Mouse (Mus musculus): ENCODE measurements around the gene Olfr16. TPM values are rescaled to one million over a fixed set of nuclear protein-coding genes. Genes with fewer than 3 reads are reported as not detected.

The Olfr16 gene
- not detected in 2 replicates for polyA plus RNA-seq (2016; fragmentation: Nextera tagmentation; extraction: Ambion mirVana)

GRCm38 (mm10) chr1:172950160-172950559 lies at the start of gene Olfr16:
Gene Olfr16 (plus strand): TSS chr1:172950409.
- H3K27me3 ChIP-seq, result no peaks in the 10 kb centered on the region
- H3K4me1 ChIP-seq, result no peaks in the 10 kb centered on the region
- no peaks in the 10 kb centered on the region for H3K9me3 ChIP-seq
- H3K4me2 ChIP-seq (replicated peaks), result no peak within 1 kb of the TSS
- no peak for ATAC-seq (ENCODE audit: insufficient number of reproducible peaks, insufficient read depth, low FRiP score, low TSS enrichment)
- no peaks in the 10 kb centered on the region for H3K36me3 ChIP-seq
- H3K27ac ChIP-seq, result no peak within 1 kb of the TSS
- H3K9ac ChIP-seq, result no peak within 1 kb of the TSS
- 59% methylated on average over 1 of the region's 1 CpGs for WGBS
- no peak within 1 kb of the TSS for H3K4me3 ChIP-seq

GRCm38 (mm10) chr1:172903313-172903712 lies 46.9 kb upstream of the Olfr16 start:
- no peaks in the 10 kb centered on the region for H3K36me3 ChIP-seq
- H3K27ac ChIP-seq, result no peak overlapping the region
- no peaks in the 10 kb centered on the region for H3K9me3 ChIP-seq
- no peak for ATAC-seq (ENCODE audit: insufficient number of reproducible peaks, insufficient read depth, low FRiP score, low TSS enrichment)
- H3K9ac ChIP-seq, result no peak overlapping the region
- no peaks in the 10 kb centered on the region for H3K4me1 ChIP-seq
- no peaks in the 10 kb centered on the region for H3K27me3 ChIP-seq
- no peak overlapping the region for H3K4me3 ChIP-seq
- H3K4me2 ChIP-seq (replicated peaks), result no peak overlapping the region

DNA sequence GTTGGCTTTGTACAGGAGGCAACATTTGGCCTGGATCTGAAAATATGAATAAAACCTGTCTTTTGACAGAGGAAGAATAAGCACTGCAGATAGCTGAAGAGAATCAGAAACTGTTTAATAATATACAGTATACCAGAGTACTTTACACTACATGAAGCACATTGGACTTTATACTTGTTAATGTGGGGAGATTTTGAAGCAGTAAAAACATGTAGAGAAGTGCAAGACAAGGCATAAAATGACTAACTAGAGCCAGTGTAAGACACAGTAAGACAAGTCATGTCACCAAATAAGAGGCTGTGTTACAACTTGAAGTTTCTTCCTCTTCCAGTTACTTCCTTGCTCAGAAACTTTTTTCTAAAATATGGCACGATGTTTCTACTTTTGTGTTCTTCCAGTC lies 33.1 kb upstream of the Olfr16 start:
- Histone ChIP-seq H3K36me3 (no peaks in the 10 kb centered on the region), H3K9ac (no peak overlapping the region), H3K4me1 (no peaks in the 10 kb centered on the region), H3K27me3 (no peaks in the 10 kb centered on the region), H3K4me3 (no peak overlapping the region), H3K9me3 (no peaks in the 10 kb centered on the region), H3K4me2 (replicated peaks) (no peak overlapping the region), H3K27ac (no peak overlapping the region)
- ATAC-seq (ENCODE audit: insufficient number of reproducible peaks, insufficient read depth, low FRiP score, low TSS enrichment), result no peak
- WGBS, result 83% methylated on average over 1 of the region's 1 CpGs

DNA sequence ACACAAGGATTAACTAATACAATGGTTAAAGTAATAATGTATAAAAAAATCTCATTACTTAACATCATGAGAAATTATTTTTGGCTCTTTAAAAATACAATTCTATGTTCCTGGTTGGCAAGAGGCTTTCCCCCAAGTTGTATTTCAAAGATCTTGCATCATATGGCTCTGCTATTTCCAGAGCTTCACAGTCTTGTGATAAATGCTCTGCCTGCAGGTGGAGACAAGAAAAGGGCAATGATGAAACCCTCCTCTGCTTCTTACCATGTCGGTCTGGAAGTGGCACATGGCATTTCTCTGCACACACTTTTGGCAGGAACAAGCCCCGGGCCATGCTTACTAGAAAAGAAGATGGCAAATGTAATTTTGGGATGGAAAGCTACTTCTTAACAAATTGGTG lies 31.8 kb upstream of the Olfr16 start:
- Histone ChIP-seq H3K9me3 (no peaks in the 10 kb centered on the region), H3K27me3 (no peaks in the 10 kb centered on the region), H3K27ac (no peak overlapping the region), H3K4me2 (replicated peaks) (no peak overlapping the region), H3K36me3 (no peaks in the 10 kb centered on the region), H3K4me1 (no peaks in the 10 kb centered on the region), H3K9ac (no peak overlapping the region), H3K4me3 (no peak overlapping the region)
- no peak for ATAC-seq (ENCODE audit: insufficient number of reproducible peaks, insufficient read depth, low FRiP score, low TSS enrichment)
- 79% methylated on average over 2 of the region's 2 CpGs for whole genome bisulfite sequencing

GRCm38 (mm10) chr1:172932197-172932596 lies 18.0 kb upstream of the Olfr16 start:
- H3K4me2 ChIP-seq (replicated peaks), result no peak overlapping the region
- no peaks in the 10 kb centered on the region for H3K9me3 ChIP-seq
- WGBS, result 94% methylated on average over 2 of the region's 2 CpGs

GRCm38 (mm10) chr1:172951171-172951720 lies 1.0 kb downstream of the Olfr16 start:
- Histone ChIP-seq H3K4me2 (replicated peaks) (no peak overlapping the region), H3K27me3 (no peaks in the 10 kb centered on the region), H3K9me3 (no peaks in the 10 kb centered on the region), H3K4me1 (no peaks in the 10 kb centered on the region), H3K36me3 (no peaks in the 10 kb centered on the region), H3K4me3 (no peak overlapping the region), H3K27ac (no peak overlapping the region), H3K9ac (no peak overlapping the region)
- no peak for ATAC-seq (ENCODE audit: insufficient number of reproducible peaks, insufficient read depth, low FRiP score, low TSS enrichment)
- 69% methylated on average over 2 of the region's 2 CpGs for WGBS

More at GRCm38 (mm10) chr1:172932197-172932596, 18.0 kb upstream of the Olfr16 start:
- Histone ChIP-seq H3K36me3 (no peaks in the 10 kb centered on the region), H3K4me3 (no peak overlapping the region), H3K4me1 (no peaks in the 10 kb centered on the region), H3K27ac (no peak overlapping the region), H3K27me3 (no peaks in the 10 kb centered on the region), H3K9ac (no peak overlapping the region)
- no peak for ATAC-seq (ENCODE audit: insufficient number of reproducible peaks, insufficient read depth, low FRiP score, low TSS enrichment)

DNA sequence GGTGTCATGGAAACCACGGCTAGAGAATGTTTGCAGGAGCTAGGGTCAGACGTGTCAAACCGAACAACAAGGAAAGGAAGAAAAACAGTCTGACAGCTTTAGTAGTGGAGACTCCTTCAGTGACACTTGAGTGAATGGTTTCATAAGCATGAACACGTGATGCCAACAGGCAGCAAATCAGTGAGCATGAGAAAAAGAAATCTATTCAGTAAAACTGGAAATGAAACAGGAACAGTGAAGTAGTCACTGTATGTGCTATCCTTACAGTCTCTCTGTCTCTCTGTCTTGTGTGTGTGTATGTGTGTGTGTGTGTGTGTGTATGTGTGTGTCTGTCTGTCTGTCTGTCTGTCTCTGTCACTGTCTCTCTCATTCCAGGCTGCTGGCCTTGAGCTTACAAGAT lies 5.2 kb downstream of the Olfr16 start:
- H3K27me3 ChIP-seq, result no peaks in the 10 kb centered on the region
- H3K27ac ChIP-seq, result no peak overlapping the region
- H3K4me1 ChIP-seq, result no peaks in the 10 kb centered on the region
- no peak overlapping the region for H3K9ac ChIP-seq
- ATAC-seq (ENCODE audit: insufficient number of reproducible peaks, insufficient read depth, low FRiP score, low TSS enrichment), result no peak
- no peaks in the 10 kb centered on the region for H3K36me3 ChIP-seq
- H3K9me3 ChIP-seq, result no peaks in the 10 kb centered on the region
- no peak overlapping the region for H3K4me3 ChIP-seq
- no peak overlapping the region for H3K4me2 ChIP-seq (replicated peaks)
- WGBS, result 66% methylated on average over 4 of the region's 4 CpGs

DNA sequence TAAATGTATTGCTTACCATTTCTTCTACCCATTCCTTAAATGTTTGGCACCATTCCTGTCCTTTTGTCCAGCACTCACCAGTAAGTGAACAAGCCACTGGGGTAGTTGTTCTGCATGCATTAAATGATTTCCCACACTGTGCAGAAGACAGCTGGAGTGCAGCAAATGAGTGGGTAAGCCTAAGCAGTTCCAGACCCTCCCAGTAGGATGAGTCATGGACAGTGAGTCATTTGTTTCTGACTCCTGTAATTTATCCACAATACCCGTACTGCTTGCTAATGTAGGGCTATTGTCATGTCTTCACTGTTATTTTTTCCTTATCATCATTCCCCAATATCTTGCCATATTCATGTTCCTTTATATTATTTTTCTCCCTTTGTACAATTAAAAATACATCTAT lies 10.2 kb downstream of the Olfr16 start:
- ATAC-seq (ENCODE audit: insufficient number of reproducible peaks, insufficient read depth, low FRiP score, low TSS enrichment), result no peak
- H3K9ac ChIP-seq, result no peak overlapping the region
- H3K36me3 ChIP-seq, result no peaks in the 10 kb centered on the region
- no peaks in the 10 kb centered on the region for H3K27me3 ChIP-seq
- H3K4me1 ChIP-seq, result no peaks in the 10 kb centered on the region
- 48% methylated on average over 1 of the region's 1 CpGs for WGBS
- H3K27ac ChIP-seq, result no peak overlapping the region
- H3K4me3 ChIP-seq, result no peak overlapping the region
- H3K9me3 ChIP-seq, result no peaks in the 10 kb centered on the region
- no peak overlapping the region for H3K4me2 ChIP-seq (replicated peaks)

DNA sequence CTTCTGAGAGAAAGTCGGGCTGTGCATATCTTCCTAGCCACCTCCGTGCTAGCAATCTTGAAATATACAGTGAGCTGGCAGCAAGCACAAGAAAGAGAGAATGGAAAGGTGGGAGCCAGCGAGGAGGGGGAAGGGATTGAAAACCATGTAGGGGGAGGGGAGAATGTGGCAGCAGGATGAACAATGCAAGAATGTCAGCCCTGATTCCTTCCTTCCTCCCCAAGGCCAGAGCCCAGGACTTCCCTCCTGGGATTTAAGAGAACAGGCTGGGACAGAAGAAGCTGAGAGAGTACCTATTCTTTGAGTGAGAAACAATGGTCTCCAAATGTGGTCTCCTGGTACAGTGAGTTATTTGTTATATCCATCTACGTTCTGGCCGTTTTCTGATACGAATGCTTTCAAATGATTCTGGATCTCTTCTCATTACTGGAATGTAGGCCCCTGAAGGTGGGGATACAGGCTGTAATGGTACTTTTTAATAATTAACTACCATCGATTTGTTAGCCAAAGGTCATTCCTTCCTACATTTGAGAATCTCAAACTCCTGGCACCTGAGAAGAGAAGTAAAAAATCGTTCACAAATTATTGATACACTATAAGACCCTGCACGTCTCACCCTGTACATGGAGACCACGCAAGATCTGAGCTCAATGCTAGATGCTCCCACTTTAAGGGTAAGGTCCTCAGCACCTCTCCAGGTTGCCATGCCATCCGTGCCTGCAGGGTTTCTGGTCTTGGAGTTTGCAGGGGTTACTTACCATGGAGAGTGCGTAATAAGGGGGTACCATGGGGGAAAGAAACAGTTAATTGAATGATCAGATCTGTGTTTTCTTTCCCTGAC lies 39.8 kb downstream of the Olfr16 start:
- Histone ChIP-seq H3K4me3 (no peak overlapping the region), H3K9me3 (no peaks in the 10 kb centered on the region), H3K27me3 (no peaks in the 10 kb centered on the region), H3K9ac (no peak overlapping the region), H3K36me3 (no peaks in the 10 kb centered on the region), H3K4me2 (replicated peaks) (no peak overlapping the region), H3K27ac (no peak overlapping the region), H3K4me1 (no peaks in the 10 kb centered on the region)
- 77% methylated on average over 12 of the region's 12 CpGs for WGBS
- ATAC-seq (ENCODE audit: insufficient number of reproducible peaks, insufficient read depth, low FRiP score, low TSS enrichment), result no peak

DNA sequence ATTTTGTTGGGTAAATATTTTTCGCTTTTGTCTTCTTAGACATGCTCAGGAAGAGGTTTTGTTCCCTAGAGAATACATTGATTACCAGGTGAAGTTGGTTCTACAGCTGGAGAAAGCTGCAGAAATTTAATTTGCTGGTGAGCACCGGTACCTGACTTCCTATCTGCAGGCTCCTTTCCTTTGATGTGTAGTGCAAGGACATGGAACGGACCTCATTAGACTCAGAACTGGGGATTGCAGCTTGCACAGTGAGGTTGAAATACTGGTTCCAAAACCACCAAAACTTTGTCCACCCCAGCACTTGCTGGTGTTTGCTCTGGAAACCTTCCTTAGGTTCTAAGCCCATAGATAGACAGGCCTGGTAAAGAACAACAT lies 40.4 kb downstream of the Olfr16 start:
- ATAC-seq (ENCODE audit: insufficient number of reproducible peaks, insufficient read depth, low FRiP score, low TSS enrichment), result no peak
- no peaks in the 10 kb centered on the region for H3K27me3 ChIP-seq
- 73% methylated on average over 3 of the region's 3 CpGs for WGBS

More for the DNA sequence above, 40.4 kb downstream of the Olfr16 start:
- no peak overlapping the region for H3K27ac ChIP-seq
- H3K4me1 ChIP-seq, result no peaks in the 10 kb centered on the region
- H3K36me3 ChIP-seq, result no peaks in the 10 kb centered on the region
- no peak overlapping the region for H3K9ac ChIP-seq
- no peak overlapping the region for H3K4me2 ChIP-seq (replicated peaks)
- H3K4me3 ChIP-seq, result no peak overlapping the region
- H3K9me3 ChIP-seq, result no peaks in the 10 kb centered on the region
